Mouse (Mus musculus) stomach, embryonic 14.5 days (tissue): ENCODE data around the gene Ankub1. TPM values are rescaled to one million over a fixed set of nuclear protein-coding genes. Genes with fewer than 3 reads are reported as not detected.

Experiments
- ATAC-seq: fragments of 200-750 bp; cut with Nextera tagmentation; 2 replicates; pipeline ENCODE4 v1.8.0; 2017; ENCODE audit warnings: low read depth, moderate TSS enrichment; ENCODE audit not compliant: insufficient number of reproducible peaks, insufficient read depth, low FRiP score
- H3K27ac ChIP-seq: fragments of 300-500 bp; sonication (generic); 2 replicates; pipeline ENCODE4 v1.5.1; 2014; ENCODE audit warnings: mild to moderate bottlenecking, low read length, moderate library complexity, mixed read lengths
- H3K27me3 ChIP-seq: fragments of 300-500 bp; sonication (generic); 2 replicates; pipeline ENCODE4 v1.6.1; 2014; ENCODE audit warnings: low read length, control low read depth, mixed read lengths; ENCODE audit not compliant: control insufficient read depth, insufficient read depth
- H3K36me3 ChIP-seq: fragments of 300-500 bp; sonication (generic); 2 replicates; pipeline ENCODE4 v1.6.1; 2014; ENCODE audit warnings: mild to moderate bottlenecking, control low read depth, low read length, moderate library complexity, mixed read lengths; ENCODE audit not compliant: control insufficient read depth, insufficient read depth
- H3K4me1 ChIP-seq: fragments of 300-500 bp; sonication (generic); 2 replicates; pipeline ENCODE4 v1.6.1; 2014; ENCODE audit warnings: low read length, control low read depth, mixed read lengths; ENCODE audit not compliant: control insufficient read depth, insufficient read depth
- H3K4me2 ChIP-seq: fragments of 300-500 bp; sonication (generic); replicated peaks from 2 replicates; pipeline ENCODE4 v1.6.1; 2014; ENCODE audit warnings: low read depth, low read length, control low read depth
- H3K4me3 ChIP-seq: fragments of 300-500 bp; sonication (generic); 2 replicates; pipeline ENCODE4 v1.5.1; 2014; ENCODE audit warnings: low read depth, low read length, control low read depth
- H3K9ac ChIP-seq: fragments of 300-500 bp; sonication (generic); replicated peaks from 2 replicates; pipeline ENCODE4 v1.6.1; 2014; ENCODE audit warnings: low read depth, mild to moderate bottlenecking, control low read depth, low read length, moderate library complexity, mixed read lengths
- H3K9me3 ChIP-seq: fragments of 300-500 bp; sonication (generic); 2 replicates; pipeline ENCODE4 v1.6.1; 2016; ENCODE audit warnings: low read depth, low read length, control low read depth; ENCODE audit not compliant: control insufficient read depth
- WGBS: fragments of 180-500 bp; shearing (Covaris S2); extraction: QIAGEN DNeasy Blood & Tissue Kit; methylation state at CpG from one replicate; pipeline ENCODE4 v1.1.7; 2014; 5-methylcytosine and 5-hydroxymethylcytosine counted together
- polyA plus RNA-seq: library from polyadenylated mRNA; unstranded; fragments of >200 nt; fragmentation: Nextera tagmentation; extraction: Ambion mirVana; gene quantifications from 2 replicates; pipeline ENCODE4 v1.2.1, GENCODE M21; 2014

Ankub1 gene
- polyA plus RNA-seq, 1 experiment from 2014 or later, result not detected

DNA sequence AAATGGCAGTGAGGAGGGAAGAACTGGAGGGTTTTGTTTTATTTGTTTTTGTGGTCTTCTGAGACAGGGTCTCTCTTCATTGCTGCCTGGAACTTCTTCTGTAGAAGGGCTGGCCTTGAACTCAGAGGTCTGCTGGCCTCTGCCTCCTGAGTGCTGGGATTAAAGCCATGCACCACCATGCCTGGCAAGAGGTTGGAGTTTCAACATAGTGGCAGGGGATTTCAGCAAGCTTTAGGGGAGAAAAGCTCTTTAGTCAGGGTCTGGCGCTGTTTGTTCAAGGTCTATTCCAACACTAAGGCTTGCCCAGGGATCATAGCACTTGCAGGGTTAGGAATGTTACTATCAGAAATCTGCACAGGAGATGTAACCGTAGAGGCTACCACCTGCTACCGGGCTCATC lies 39.0 kb downstream of the Ankub1 start:
- 80% methylated on average over 3 of the region's 3 CpGs for WGBS
- Histone ChIP-seq H3K9me3 (no peaks in the 10 kb centered on the region), H3K27me3 (no peaks in the 10 kb centered on the region), H3K4me2 (no peak overlapping the region), H3K4me3 (no peak overlapping the region), H3K27ac (no peak overlapping the region), H3K4me1 (no peaks in the 10 kb centered on the region), H3K9ac (no peak overlapping the region), H3K36me3 (peaks cover 4% of the 10 kb centered on the region; the same call in 1 of the 2 replicates)
- ATAC-seq, result no peak

DNA sequence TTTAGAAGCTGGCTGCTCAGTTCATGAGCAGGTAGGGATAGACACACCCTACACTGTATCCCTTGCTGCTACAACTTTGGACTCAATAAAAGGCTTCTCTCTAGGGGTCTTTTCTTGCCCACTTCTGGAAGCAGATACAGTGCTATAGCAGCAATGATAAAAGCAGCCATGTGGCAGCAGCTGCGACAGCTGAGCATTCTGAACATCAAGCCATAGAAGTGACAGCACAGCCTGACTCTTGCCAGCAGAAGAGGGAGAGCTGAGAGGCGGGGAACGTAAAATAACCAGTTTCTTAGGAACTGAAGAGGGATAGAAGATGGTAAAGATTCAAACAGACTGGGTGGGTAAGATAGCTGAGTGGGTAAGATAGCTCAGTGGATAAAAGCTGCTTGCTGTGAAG lies 40.1 kb downstream of the Ankub1 start:
- ATAC-seq, result no peak
- no peak overlapping the region for H3K4me3 ChIP-seq
- H3K36me3 ChIP-seq, result peaks cover 4% of the 10 kb centered on the region; the same call in 1 of the 2 replicates
- no peak overlapping the region for H3K27ac ChIP-seq
- H3K9me3 ChIP-seq, result no peaks in the 10 kb centered on the region
- no peak overlapping the region for H3K9ac ChIP-seq
- no peaks in the 10 kb centered on the region for H3K4me1 ChIP-seq
- H3K27me3 ChIP-seq, result no peaks in the 10 kb centered on the region
- 84% methylated on average over 3 of the region's 3 CpGs for WGBS
- H3K4me2 ChIP-seq, result no peak overlapping the region

DNA sequence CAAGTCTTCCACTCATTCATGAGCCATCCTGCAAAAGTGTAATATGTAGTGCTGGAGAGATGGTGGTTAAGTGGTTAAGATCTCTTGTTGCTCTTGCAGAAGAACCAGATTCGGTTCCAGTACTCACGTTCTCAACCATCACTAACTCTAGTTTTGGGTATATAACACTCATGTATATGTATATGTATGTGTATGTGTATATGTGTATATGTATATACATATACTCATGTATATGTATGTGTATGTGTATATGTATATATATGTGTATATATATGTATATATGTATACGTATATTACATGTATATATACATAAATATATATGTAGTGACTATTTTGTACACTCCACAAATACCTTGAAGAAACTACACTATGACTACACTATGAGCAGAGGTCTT lies 40.7 kb downstream of the Ankub1 start:
- Histone ChIP-seq H3K9ac (peak overlapping the region; percentile 84), H3K4me3 (peak overlapping the region; percentile 78), H3K4me2 (peak overlapping the region; percentile 57), H3K27ac (peak overlapping the region; percentile 85; the same call in 1 of the 2 replicates), H3K4me1 (no peaks in the 10 kb centered on the region), H3K36me3 (peaks cover 4% of the 10 kb centered on the region; the same call in 1 of the 2 replicates), H3K27me3 (no peaks in the 10 kb centered on the region), H3K9me3 (no peaks in the 10 kb centered on the region)
- ATAC-seq, result no peak
- 67% methylated on average over 3 of the region's 3 CpGs for WGBS

DNA sequence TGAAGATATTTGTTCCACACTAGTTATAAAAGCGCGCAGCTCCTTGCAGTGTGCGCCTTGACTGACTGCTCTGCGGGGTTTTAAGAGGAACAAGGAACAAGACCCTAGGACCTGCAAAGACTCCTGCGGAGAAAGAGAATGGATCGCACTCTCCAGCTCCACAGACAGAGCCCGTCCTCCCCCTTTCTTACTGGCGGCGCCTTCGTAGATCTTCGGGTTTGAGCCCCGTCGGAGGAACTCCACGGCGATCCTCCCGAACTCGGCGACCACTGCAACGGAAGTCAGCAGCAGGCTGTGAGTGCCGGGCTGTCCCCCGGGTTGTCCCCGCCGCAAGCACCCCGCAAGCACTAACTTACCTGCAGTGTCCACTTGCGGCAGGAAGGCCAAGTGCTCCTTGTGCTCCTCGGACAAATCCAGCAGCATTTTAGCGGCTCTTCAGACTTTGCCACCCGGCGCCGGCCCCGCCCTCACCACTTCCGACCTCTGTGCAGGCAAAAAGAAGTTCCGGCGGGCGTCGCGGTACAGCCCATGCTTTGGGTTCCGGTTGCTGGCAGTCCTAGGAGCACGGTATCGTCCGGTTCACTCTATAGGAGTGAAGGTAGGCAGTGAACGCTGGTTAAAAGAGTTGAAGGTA lies 41.3 kb downstream of the Ankub1 start, which contains the start of gene Commd2:
Commd2 (minus strand) TSS at position 485 of the 634 bp plus-strand sequence.
- peak; percentile 93 for ATAC-seq
- Histone ChIP-seq H3K27ac (peak within 1 kb of the TSS; percentile 85), H3K4me3 (peak within 1 kb of the TSS; percentile 78), H3K9ac (peak within 1 kb of the TSS; percentile 84), H3K4me1 (no peaks in the 10 kb centered on the region), H3K27me3 (no peaks in the 10 kb centered on the region), H3K9me3 (no peaks in the 10 kb centered on the region), H3K4me2 (peak within 1 kb of the TSS; percentile 57), H3K36me3 (peaks cover 4% of the 10 kb centered on the region; the same call in 1 of the 2 replicates)
- WGBS, result under 1% methylated on average over 42 of the region's 42 CpGs

DNA sequence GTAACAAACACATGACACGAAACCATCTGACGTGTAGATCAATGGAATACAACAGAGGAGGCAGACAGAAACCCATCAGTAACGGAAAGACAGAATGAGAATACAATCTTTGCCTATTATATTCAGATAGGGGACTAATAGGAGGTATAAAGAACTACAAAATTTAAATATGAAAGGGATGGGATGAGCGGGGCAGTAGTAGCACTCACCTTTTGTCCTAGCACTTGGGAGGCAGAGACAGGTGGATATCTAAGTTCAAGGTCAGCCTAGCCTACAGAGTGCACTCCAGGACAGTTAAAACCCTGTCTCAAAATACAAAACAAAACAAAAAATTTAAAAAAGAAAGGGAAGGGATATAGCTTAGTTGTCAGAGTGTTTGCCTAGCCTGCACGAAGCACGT lies 49.4 kb downstream of the Ankub1 start:
- H3K36me3 ChIP-seq, result peaks cover 7% of the 10 kb centered on the region
- no peak overlapping the region for H3K27ac ChIP-seq
- no peak overlapping the region for H3K4me2 ChIP-seq
- ATAC-seq, result no peak
- no peak overlapping the region for H3K4me3 ChIP-seq
- no peaks in the 10 kb centered on the region for H3K4me1 ChIP-seq
- 92% methylated on average over 6 of the region's 6 CpGs for WGBS
- H3K9me3 ChIP-seq, result no peaks in the 10 kb centered on the region
- H3K9ac ChIP-seq, result no peak overlapping the region
- no peaks in the 10 kb centered on the region for H3K27me3 ChIP-seq

DNA sequence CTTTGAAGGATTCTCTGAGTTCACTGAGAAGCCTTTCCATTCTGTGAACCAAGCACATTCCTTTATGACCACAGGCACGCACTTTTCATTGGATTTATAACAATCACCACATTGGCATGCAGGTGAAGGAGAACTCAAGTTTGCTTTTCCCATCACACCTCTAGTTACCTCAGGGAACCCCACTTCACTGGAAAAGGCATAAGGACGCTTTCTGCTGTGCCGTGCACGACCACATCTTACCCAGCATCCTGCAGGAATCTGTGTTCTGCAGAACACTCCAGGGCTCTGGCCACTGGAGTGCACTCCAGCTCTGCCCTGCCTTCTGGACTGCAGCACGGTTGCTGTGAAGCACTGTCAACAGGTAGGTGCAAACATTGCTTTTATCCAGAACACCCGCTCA lies 55.0 kb downstream of the Ankub1 start:
- no peak overlapping the region for H3K27ac ChIP-seq
- no peaks in the 10 kb centered on the region for H3K36me3 ChIP-seq

DNA sequence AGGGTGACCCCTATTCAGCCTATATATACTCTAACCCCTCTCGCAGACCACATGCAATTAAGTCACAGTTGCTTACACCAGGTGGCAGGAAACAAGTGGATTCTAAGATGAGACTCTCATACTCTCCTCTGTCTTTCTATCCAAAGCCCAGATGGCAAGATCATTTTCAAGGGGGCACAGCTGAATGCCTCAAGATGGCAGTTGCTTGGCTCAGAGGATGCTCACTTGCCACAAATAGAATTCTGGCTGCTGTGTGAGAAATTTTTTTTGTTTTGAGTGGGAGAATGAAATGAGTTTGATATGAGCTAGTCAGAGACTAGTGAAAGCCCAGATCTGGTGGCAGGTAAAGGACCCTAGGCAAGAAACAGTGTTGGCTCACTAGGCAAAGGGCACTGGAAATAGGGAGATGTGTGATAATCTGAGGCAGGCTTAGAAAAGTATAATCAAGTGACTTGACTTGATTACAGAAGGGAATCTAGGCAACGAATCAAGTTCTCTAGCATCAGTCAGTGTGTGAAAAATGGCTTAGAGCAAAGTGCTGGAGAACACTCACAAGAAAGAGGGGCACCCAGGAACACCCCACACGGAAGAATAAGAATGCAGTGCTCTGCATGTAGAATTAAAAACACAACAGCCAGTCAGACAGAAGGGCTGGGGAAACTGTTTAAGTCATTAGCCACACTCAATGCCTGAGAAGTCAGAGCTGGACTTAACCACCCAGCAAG lies 57.7 kb downstream of the Ankub1 start:
- no peak overlapping the region for H3K9ac ChIP-seq
- no peak overlapping the region for H3K27ac ChIP-seq
- no peaks in the 10 kb centered on the region for H3K4me1 ChIP-seq
- no peaks in the 10 kb centered on the region for H3K36me3 ChIP-seq
- no peaks in the 10 kb centered on the region for H3K9me3 ChIP-seq
- H3K27me3 ChIP-seq, result no peaks in the 10 kb centered on the region
- ATAC-seq, result no peak
- 74% methylated on average over 3 of the region's 3 CpGs for WGBS
- H3K4me3 ChIP-seq, result no peak overlapping the region
- H3K4me2 ChIP-seq, result no peak overlapping the region

More for the DNA sequence above, 55.0 kb downstream of the Ankub1 start:
- Histone ChIP-seq H3K9ac (no peak overlapping the region), H3K4me3 (no peak overlapping the region), H3K27me3 (no peaks in the 10 kb centered on the region), H3K9me3 (no peaks in the 10 kb centered on the region), H3K4me2 (no peak overlapping the region), H3K4me1 (no peaks in the 10 kb centered on the region)
- no peak for ATAC-seq
- 49% methylated on average over 6 of the region's 6 CpGs for WGBS

DNA sequence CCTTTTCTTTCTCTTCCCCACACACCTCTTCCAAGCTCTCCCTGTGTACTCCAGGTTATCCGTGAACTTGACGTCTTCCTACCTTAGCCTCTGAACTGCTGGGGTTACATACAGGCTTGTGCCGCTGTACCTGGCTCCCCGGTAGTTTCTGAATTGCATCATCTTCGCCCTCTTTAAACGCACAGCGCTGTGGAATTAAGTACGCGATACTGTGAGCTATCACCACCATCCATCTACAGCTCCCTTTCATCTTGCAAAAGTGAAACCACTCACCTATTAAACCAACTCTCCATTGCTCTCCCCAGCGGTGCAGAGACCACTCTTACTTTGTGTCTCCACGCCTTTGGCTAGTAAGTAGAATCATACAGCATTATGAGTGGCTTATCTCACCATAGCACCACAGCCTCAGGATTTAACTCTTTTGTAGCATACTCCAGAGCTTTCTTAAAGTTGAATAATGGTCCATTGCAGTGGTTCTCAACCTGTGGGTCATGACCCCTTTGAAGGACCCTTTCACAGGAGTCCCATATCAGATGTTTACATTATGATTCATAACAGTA lies 65.6 kb downstream of the Ankub1 start:
- no peaks in the 10 kb centered on the region for H3K36me3 ChIP-seq
- ATAC-seq, result no peak
- H3K4me2 ChIP-seq, result no peak overlapping the region
- H3K9ac ChIP-seq, result no peak overlapping the region
- no peaks in the 10 kb centered on the region for H3K9me3 ChIP-seq
- H3K4me3 ChIP-seq, result no peak overlapping the region
- no peaks in the 10 kb centered on the region for H3K4me1 ChIP-seq
- 67% methylated on average over 11 of the region's 11 CpGs for whole genome bisulfite sequencing
- H3K27ac ChIP-seq, result no peak overlapping the region
- H3K27me3 ChIP-seq, result no peaks in the 10 kb centered on the region
